Mouse (Mus musculus) kidney, adult 18-20 months (tissue): ENCODE measurements at regions not wholly inside any gene's neighbourhood (a gene's known extent, or its start where the extent isn't known, plus 50 kb on each side); places are given as distances from the start of the nearest gene placed in this dataset.

ENCODE experiments used
- DNase-seq: peaks from one replicate; pipeline ENCODE4 v3.0.0; 2021

- no peak for DNase-seq
Observed at GRCm38 (mm10) chr4:62809048-62809447, 156.3 kb upstream of the Zfp618 start.

GRCm38 (mm10) chr4:62819889-62820288, 145.5 kb upstream of the Zfp618 start:
- DNase-seq = no peak

- no peak for DNase-seq
Observed at GRCm38 (mm10) chr4:62821288-62821687, 144.1 kb upstream of the Zfp618 start.

GRCm38 (mm10) chr4:62822568-62822967, 142.8 kb upstream of the Zfp618 start:
- peak; percentile 52 for DNase-seq

GRCm38 (mm10) chr4:62823082-62823481, 142.3 kb upstream of the Zfp618 start:
- DNase-seq = no peak

- no peak for DNase-seq
Observed at GRCm38 (mm10) chr4:62823555-62824250, 141.7 kb upstream of the Zfp618 start.

- DNase-seq = no peak
Observed at GRCm38 (mm10) chr4:62824581-62824980, 140.8 kb upstream of the Zfp618 start.

- DNase-seq = no peak
Observed at GRCm38 (mm10) chr4:62825256-62825655, 140.1 kb upstream of the Zfp618 start.

GRCm38 (mm10) chr4:62828963-62829362, 136.4 kb upstream of the Zfp618 start:
- DNase-seq = no peak

GRCm38 (mm10) chr4:62833944-62834343, 131.4 kb upstream of the Zfp618 start:
- peak; percentile 37 for DNase-seq

GRCm38 (mm10) chr4:62836875-62837274, 128.5 kb upstream of the Zfp618 start:
- DNase-seq = no peak

- DNase-seq = no peak
Observed at GRCm38 (mm10) chr4:62850526-62850925, 114.8 kb upstream of the Zfp618 start.

GRCm38 (mm10) chr4:62853335-62853734, 112.0 kb upstream of the Zfp618 start:
- no peak for DNase-seq

- no peak for DNase-seq
Observed at GRCm38 (mm10) chr4:62856406-62856805, 109.0 kb upstream of the Zfp618 start.

- DNase-seq = peak; percentile 13
Observed at GRCm38 (mm10) chr4:62862756-62863155, 102.6 kb upstream of the Zfp618 start.

- peak; percentile 44 for DNase-seq
Observed at GRCm38 (mm10) chr4:62870391-62870983, 94.9 kb upstream of the Zfp618 start.

- DNase-seq = no peak
Observed at GRCm38 (mm10) chr4:62872562-62872961, 92.8 kb upstream of the Zfp618 start.

- DNase-seq = no peak
Observed at GRCm38 (mm10) chr4:62873986-62874385, 91.4 kb upstream of the Zfp618 start.

GRCm38 (mm10) chr4:62878063-62878462, 87.3 kb upstream of the Zfp618 start:
- no peak for DNase-seq

GRCm38 (mm10) chr4:62878927-62879326, 86.4 kb upstream of the Zfp618 start:
- DNase-seq = no peak

GRCm38 (mm10) chr4:62881824-62882223, 83.5 kb upstream of the Zfp618 start:
- no peak for DNase-seq

- no peak for DNase-seq
Observed at GRCm38 (mm10) chr4:62882276-62882675, 83.1 kb upstream of the Zfp618 start.

- DNase-seq = no peak
Observed at GRCm38 (mm10) chr4:62888736-62889135, 76.6 kb upstream of the Zfp618 start.

GRCm38 (mm10) chr4:62889708-62890107, 75.7 kb upstream of the Zfp618 start:
- DNase-seq = peak; percentile 28
